Mouse (Mus musculus): ENCODE results near the gene Cmpk1. TPM values are rescaled to one million over a fixed set of nuclear protein-coding genes. Genes with fewer than 3 reads are reported as not detected.

Gene Cmpk1
- polyA plus RNA-seq, 1 experiment = 21.5 TPM

Other genes starting within 250 kb of the Cmpk1 start
- not detected in 2 replicates for gene Gm12830, start 165.5 kb downstream of the Cmpk1 start, polyA plus RNA-seq (2012; rRNA removed)
- gene Foxd2, start 78.4 kb downstream of the Cmpk1 start, polyA plus RNA-seq (2012; rRNA removed) = 0.47 and 0.53 TPM in 2 replicates
- not detected in 2 replicates for gene Foxe3, start 61.2 kb downstream of the Cmpk1 start, polyA plus RNA-seq (2012; rRNA removed)
- 0.39 and 0.49 TPM in 2 replicates for gene Stil, start 12.9 kb upstream of the Cmpk1 start, polyA plus RNA-seq (2012; rRNA removed)
- 1.8 and 2.1 TPM in 2 replicates for gene Tal1, start 69.2 kb upstream of the Cmpk1 start, polyA plus RNA-seq (2012; rRNA removed)
- 295 and 324 TPM in 2 replicates for gene Pdzk1ip1, start 101.5 kb upstream of the Cmpk1 start, polyA plus RNA-seq (2012; rRNA removed)
- gene Cyp4x1, start 147.0 kb upstream of the Cmpk1 start, polyA plus RNA-seq (2012; rRNA removed) = 0.19 and 0.51 TPM in 2 replicates